Mouse (Mus musculus): Measurements from ENCODE around the gene Calcb. TPM values are rescaled to one million over a fixed set of nuclear protein-coding genes. Genes with fewer than 3 reads are reported as not detected.

Calcb gene
- polyA plus RNA-seq, 1 experiment = not detected

DNA sequence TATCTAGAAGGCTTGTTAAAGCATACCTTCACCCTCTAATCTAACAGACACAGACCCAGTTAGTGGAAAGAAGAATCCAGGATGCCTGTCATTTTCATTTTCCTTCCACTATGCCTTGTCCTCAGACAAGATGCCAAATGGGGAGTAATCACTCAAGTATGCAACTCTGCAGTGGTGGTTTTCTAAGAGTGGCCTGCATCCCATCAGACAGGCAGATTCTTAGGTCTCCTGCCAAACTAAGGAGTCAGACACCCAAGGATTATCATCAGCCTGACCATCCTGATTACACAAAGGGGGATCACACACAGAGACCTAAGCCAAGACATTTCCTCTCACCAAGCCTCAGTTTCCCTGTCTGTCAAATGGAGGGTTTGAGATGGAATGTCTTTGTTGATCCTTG is 19.7 kb downstream of the Calcb start:
- Histone ChIP-seq H3K4me1 (ENCODE audit: control insufficient read depth, insufficient read depth, low read length) (no peaks in the 10 kb centered on the region; the same call in 1 of the 2 replicates), H3K27ac (ENCODE audit: insufficient read depth, low read depth, low read length) (no peak overlapping the region), H3K27me3 (replicated peaks; ENCODE audit: control insufficient read depth, insufficient read depth, low read length) (no peaks in the 10 kb centered on the region), H3K4me3 (ENCODE audit: insufficient read depth, low read depth, low read length) (no peak overlapping the region), H3K36me3 (ENCODE audit: control insufficient read depth, insufficient read depth, low read length) (no peaks in the 10 kb centered on the region)
- TF ChIP-seq CTCF (conservative IDR thresholded peaks at IDR 0.05; ENCODE audit: insufficient read depth, insufficient read length, low read depth, low read length) = no peak
- TF ChIP-seq POLR2A (IDR thresholded peaks at IDR 0.05; ENCODE audit: low read depth, low read length) = no peak
- DNase-seq = no peak

DNA sequence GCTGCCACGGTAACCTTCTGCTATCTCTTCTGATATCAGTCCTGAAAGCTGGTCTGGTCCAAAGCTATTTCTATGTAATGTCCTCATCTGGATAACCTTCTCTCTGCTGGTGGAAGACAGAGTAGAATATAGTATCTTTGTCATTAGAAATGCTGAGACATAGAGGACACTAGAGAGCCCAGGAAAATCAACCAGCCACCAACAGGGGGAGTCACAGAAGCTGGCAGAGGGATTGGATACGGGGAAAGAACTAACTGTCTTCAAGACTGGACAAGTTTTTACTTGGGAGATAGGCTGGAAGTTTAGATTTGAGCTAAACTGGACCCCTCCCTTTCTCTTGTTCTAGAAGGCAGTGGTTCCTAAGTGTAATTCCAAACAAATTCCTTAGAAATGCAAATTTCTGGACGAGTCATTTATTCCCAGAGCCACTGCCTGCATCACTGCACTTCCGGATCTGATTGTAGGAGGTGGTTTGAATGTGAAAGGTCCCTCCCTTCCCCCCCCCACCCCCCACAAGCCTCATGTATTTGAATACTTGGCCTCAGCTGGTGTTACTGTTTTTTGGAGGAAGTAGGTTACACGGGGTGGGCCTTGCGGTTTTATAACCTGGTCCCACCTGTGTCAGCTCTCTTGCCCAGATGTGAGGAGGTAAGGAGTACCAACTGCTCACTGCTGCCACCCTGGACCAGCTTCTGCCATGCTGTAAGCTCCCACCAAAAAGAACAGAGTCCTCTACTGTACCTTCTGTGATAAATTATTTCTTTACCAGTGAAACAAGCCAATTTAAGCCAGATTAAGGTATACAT is 22.1 kb downstream of the Calcb start:
- 37% methylated on average over 6 of the region's 6 CpGs for WGBS
- Histone ChIP-seq H3K4me1 (ENCODE audit: control insufficient read depth, insufficient read depth, low read length) (no peaks in the 10 kb centered on the region), H3K36me3 (ENCODE audit: control insufficient read depth, insufficient read depth, low read length) (no peaks in the 10 kb centered on the region), H3K27me3 (replicated peaks; ENCODE audit: control insufficient read depth, insufficient read depth, low read length) (no peaks in the 10 kb centered on the region), H3K4me3 (ENCODE audit: insufficient read depth, low read depth, low read length) (no peak overlapping the region), H3K27ac (ENCODE audit: insufficient read depth, low read depth, low read length) (no peak overlapping the region)
- DNase-seq = peak; percentile 16
- TF ChIP-seq POLR2A (IDR thresholded peaks at IDR 0.05; ENCODE audit: low read depth, low read length) (no peak), CTCF (conservative IDR thresholded peaks at IDR 0.05; ENCODE audit: insufficient read depth, insufficient read length, low read depth, low read length) (peak; percentile 41)

DNA sequence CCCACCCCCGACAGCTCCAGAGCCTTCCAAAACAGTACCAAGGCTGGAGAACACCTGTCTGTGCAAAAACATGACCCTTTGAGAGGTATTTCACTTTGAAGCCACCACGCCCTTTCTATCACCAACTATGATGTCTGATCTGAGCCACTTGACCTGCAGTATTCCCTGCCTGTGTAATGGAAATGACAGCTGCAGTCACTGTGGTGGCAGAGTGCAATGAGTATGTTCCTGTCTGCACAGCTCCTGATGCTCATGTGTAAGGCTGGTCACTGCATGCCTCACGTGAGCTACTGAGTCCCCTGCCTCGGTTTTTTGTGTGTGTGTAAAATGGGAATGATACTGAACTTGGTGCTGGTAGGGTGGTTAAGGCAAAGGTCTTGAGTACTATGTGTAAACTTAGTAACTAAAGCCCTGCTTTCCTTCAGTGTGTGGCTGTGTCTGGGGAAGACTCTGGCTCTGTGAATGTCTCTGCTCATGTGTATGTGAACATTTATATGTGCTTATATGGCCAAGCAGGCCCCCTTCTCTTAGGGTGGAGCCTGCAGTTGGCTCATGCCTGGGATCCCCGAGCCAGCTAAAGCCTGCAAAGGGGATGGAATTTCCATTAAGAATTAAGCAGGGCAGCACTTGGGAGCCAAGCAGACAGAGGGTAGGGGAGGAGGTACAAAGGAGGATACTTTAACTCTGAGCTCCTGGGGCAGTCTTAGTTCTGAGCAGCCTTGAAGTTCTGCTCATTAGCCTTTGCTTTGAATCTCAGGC is 24.8 kb downstream of the Calcb start, which contains the start of gene Insc:
TSS of gene Insc (plus strand) at position 673 of the 759 bp plus-strand sequence.
- TF ChIP-seq POLR2A (IDR thresholded peaks at IDR 0.05; ENCODE audit: low read depth, low read length) = no peak
- TF ChIP-seq CTCF (conservative IDR thresholded peaks at IDR 0.05; ENCODE audit: insufficient read depth, insufficient read length, low read depth, low read length) = no peak
- no peak within 1 kb of the TSS for H3K4me3 ChIP-seq (ENCODE audit: insufficient read depth, low read depth, low read length)
- no peak for DNase-seq
- no peaks in the 10 kb centered on the region for H3K36me3 ChIP-seq (ENCODE audit: control insufficient read depth, insufficient read depth, low read length)
- WGBS = 78% methylated on average over 5 of the region's 5 CpGs
- H3K27me3 ChIP-seq (replicated peaks; ENCODE audit: control insufficient read depth, insufficient read depth, low read length) = no peaks in the 10 kb centered on the region
- H3K27ac ChIP-seq (ENCODE audit: insufficient read depth, low read depth, low read length) = no peak within 1 kb of the TSS
- H3K4me1 ChIP-seq (ENCODE audit: control insufficient read depth, insufficient read depth, low read length) = no peaks in the 10 kb centered on the region

DNA sequence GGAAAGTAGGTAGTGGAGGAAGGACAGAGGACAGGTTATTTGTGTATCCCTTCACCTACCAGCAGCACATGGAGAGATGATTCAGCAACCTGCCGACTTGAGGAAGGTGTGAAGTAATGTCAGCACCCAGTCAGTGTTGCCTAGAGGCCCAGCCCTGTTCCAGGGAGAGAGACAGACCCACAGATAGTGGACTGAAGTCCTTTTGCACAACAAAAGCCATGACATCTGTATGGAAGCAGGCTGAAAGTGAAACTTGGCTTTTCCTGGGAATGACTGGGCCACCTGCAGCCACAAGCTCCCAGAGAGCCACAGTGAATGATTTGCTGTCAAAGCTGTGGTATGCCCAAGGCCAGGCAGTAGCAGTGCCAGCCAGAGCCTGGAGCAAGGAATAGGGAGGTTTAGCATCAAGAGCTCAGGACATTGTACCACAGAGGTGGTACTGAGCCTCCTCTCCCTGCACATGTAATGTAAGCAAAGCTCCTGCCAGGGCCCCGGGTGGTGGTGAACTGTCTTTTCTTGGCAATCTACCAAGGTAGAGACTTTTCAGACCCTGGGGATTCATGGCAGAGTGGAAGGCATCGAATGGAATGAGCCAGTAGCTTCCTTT is 26.3 kb downstream of the Calcb start:
- no peaks in the 10 kb centered on the region for H3K4me1 ChIP-seq (ENCODE audit: control insufficient read depth, insufficient read depth, low read length)
- DNase-seq = no peak
- H3K27me3 ChIP-seq (replicated peaks; ENCODE audit: control insufficient read depth, insufficient read depth, low read length) = no peaks in the 10 kb centered on the region
- H3K4me3 ChIP-seq (ENCODE audit: insufficient read depth, low read depth, low read length) = no peak overlapping the region
- 48% methylated on average over 3 of the region's 3 CpGs for WGBS
- TF ChIP-seq CTCF (conservative IDR thresholded peaks at IDR 0.05; ENCODE audit: insufficient read depth, insufficient read length, low read depth, low read length) = no peak
- TF ChIP-seq POLR2A (IDR thresholded peaks at IDR 0.05; ENCODE audit: low read depth, low read length) = no peak
- no peak overlapping the region for H3K27ac ChIP-seq (ENCODE audit: insufficient read depth, low read depth, low read length)
- no peaks in the 10 kb centered on the region for H3K36me3 ChIP-seq (ENCODE audit: control insufficient read depth, insufficient read depth, low read length)

DNA sequence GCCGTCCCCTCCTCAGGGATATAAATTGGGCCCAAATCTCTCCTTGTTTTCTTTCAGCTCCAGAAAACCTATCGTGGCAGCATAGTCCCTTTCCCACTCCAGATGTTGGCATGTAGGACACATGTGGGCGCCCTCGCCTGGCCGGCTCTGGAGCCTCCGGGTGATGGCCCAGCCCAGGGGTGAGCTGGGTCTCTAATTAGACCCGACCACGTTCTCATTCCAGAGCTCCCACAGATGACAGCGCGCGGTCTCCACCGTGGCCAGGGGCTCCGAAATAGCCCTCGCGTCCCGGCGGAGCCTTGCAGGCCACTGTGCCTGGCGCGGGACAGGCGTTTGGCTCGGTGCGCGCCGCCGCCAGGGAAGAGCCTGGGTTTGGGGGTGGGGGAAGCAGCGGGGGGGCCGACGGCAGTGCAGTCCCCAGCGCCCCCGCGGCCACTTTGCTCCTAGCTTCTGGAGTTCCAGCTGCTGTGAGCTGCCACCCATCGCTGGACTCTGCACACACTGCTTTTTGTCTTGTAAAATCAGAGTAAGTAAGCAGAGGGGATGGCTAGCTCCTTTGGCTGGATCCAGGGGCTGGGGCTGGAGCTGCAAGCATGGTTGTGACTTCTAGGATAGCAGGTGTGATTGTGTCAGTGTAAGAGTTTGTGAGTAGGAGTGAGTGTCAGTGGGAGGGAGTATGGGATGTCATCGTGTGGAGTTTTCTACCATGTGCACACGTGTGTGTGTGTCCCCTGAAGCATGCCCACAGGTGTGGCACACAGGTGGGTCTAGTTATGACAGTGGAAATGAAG is 27.2 kb downstream of the Calcb start:
- 7% methylated on average over 34 of the region's 34 CpGs for WGBS
- 0 out of 2 replicates have a peak, but pooled peaks have one; percentile 17 for TF ChIP-seq CTCF (conservative IDR thresholded peaks at IDR 0.05; ENCODE audit: insufficient read depth, insufficient read length, low read depth, low read length)
- no peak for TF ChIP-seq POLR2A (IDR thresholded peaks at IDR 0.05; ENCODE audit: low read depth, low read length)
- H3K27ac ChIP-seq (ENCODE audit: insufficient read depth, low read depth, low read length) = no peak overlapping the region
- peak overlapping the region; percentile 25; the same call in 1 of the 2 replicates for H3K4me3 ChIP-seq (ENCODE audit: insufficient read depth, low read depth, low read length)
- no peaks in the 10 kb centered on the region for H3K36me3 ChIP-seq (ENCODE audit: control insufficient read depth, insufficient read depth, low read length)
- DNase-seq = peak; percentile 12
- H3K27me3 ChIP-seq (replicated peaks; ENCODE audit: control insufficient read depth, insufficient read depth, low read length) = no peaks in the 10 kb centered on the region
- H3K4me1 ChIP-seq (ENCODE audit: control insufficient read depth, insufficient read depth, low read length) = no peaks in the 10 kb centered on the region

DNA sequence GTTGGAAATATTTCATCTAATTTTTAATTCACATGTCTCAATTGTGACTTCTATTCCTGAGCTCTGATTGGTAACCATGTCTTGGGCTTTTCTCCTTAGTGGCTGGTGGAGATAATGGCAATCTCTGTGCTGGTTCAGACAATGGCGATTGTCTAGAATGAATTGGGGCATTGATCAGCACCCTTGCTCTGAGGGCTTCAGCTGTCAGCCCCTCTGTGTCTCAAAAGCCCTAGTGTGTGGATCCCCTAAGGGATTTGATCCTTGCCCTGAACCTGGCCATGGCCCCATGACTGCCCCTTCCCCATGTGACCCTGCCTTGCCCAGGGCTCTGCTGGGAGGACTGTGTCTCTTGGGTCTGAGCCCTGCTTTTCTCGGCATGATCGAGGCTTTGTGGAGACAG is 29.2 kb downstream of the Calcb start:
- 55% methylated on average over 3 of the region's 3 CpGs for WGBS

More for the DNA sequence above, 29.2 kb downstream of the Calcb start:
- Histone ChIP-seq H3K27me3 (replicated peaks; ENCODE audit: control insufficient read depth, insufficient read depth, low read length) (no peaks in the 10 kb centered on the region), H3K4me3 (ENCODE audit: insufficient read depth, low read depth, low read length) (no peak overlapping the region), H3K36me3 (ENCODE audit: control insufficient read depth, insufficient read depth, low read length) (no peaks in the 10 kb centered on the region), H3K27ac (ENCODE audit: insufficient read depth, low read depth, low read length) (no peak overlapping the region), H3K4me1 (ENCODE audit: control insufficient read depth, insufficient read depth, low read length) (no peaks in the 10 kb centered on the region)
- TF ChIP-seq CTCF (conservative IDR thresholded peaks at IDR 0.05; ENCODE audit: insufficient read depth, insufficient read length, low read depth, low read length) (no peak), POLR2A (IDR thresholded peaks at IDR 0.05; ENCODE audit: low read depth, low read length) (no peak)
- DNase-seq = no peak

All from kidney, adult 2 months (tissue).